In genomic region chr11:120352571-120353290, GRCm38 (mm10) we compare ENCODE assay signal across 8 mouse cellular contexts. TPM values are rescaled to one million over a fixed set of nuclear protein-coding genes. Genes with fewer than 3 reads are reported as not detected.
A peak's percentile ranks its signal among the peaks of the same experiment; 100 is the strongest.
DNase-seq lines count a peak whose midpoint lies in the region; ATAC-seq and TF ChIP-seq lines count a peak whose summit lies in the region.

No protein-coding gene starts in this region.

- no peak overlapping the region for H3K4me2 ChIP-seq in forebrain, embryonic 16.5 days (ENCODE audit: low read length)
- H3K4me2 ChIP-seq in intestine, postnatal 0 days (replicated peaks; ENCODE audit: low read depth): no peak overlapping the region

- no peaks in the 10 kb centered on the region for H3K27me3 ChIP-seq in forebrain, embryonic 16.5 days (replicated peaks; ENCODE audit: control insufficient read depth, insufficient read depth, low read length)
- no peaks in the 10 kb centered on the region for H3K27me3 ChIP-seq in intestine, postnatal 0 days (replicated peaks; ENCODE audit: control insufficient read depth, insufficient read depth, low read length)

- no peaks in the 10 kb centered on the region for H3K9me3 ChIP-seq in forebrain, embryonic 16.5 days (ENCODE audit: control insufficient read depth, low read length)
- H3K9me3 ChIP-seq in intestine, postnatal 0 days (ENCODE audit: control insufficient read depth): no peaks in the 10 kb centered on the region

- 63% methylated on average over 13 of the region's 13 CpGs for WGBS in forebrain, embryonic 16.5 days
- 57% methylated on average over 13 of the region's 13 CpGs for WGBS in intestine, postnatal 0 days

- H3K4me3 ChIP-seq in forebrain, embryonic 16.5 days (replicated peaks; ENCODE audit: low read length): no peak overlapping the region
- no peak overlapping the region for H3K4me3 ChIP-seq in intestine, postnatal 0 days (ENCODE audit: low read depth, low read length)

- peaks cover 34% of the 10 kb centered on the region for H3K4me1 ChIP-seq in forebrain, embryonic 16.5 days (replicated peaks; ENCODE audit: control insufficient read depth, insufficient read depth, low read length)
- no peaks in the 10 kb centered on the region; the same call in 1 of the 2 replicates for H3K4me1 ChIP-seq in intestine, postnatal 0 days (replicated peaks; ENCODE audit: control insufficient read depth, insufficient read depth, low read length)

- peak overlapping the region; percentile 60 for H3K27ac ChIP-seq in forebrain, embryonic 16.5 days (ENCODE audit: low read length)
- peak overlapping the region; percentile 69 for H3K27ac ChIP-seq in intestine, postnatal 0 days (ENCODE audit: low read depth, low read length)

- no peak for ATAC-seq in forebrain, embryonic 16.5 days
- no peak for ATAC-seq in intestine, postnatal 0 days

- peak; percentile 29 to 35 for DNase-seq in layer of hippocampus, postnatal 10 days (ENCODE audit: low spot score in 2 of 2)
- DNase-seq in layer of hippocampus, adult 9-11 months: no peak
- DNase-seq in adrenal gland, adult 18-20 months (ENCODE audit: low spot score in 2 of 2): peak; percentile 23 to 44
- DNase-seq in lung, postnatal 14 days: peak; percentile 55
- DNase-seq in urinary bladder, postnatal 10 days (ENCODE audit: low spot score): peak; percentile 12
- no peak for DNase-seq in frontal cortex, adult 2 months (ENCODE audit: extremely low spot score in 1 of 2, low spot score in 1 of 2)

- no peaks in the 10 kb centered on the region for H3K36me3 ChIP-seq in forebrain, embryonic 16.5 days (ENCODE audit: control insufficient read depth, insufficient read depth)
- H3K36me3 ChIP-seq in intestine, postnatal 0 days (ENCODE audit: control insufficient read depth, insufficient read depth): no peaks in the 10 kb centered on the region

- no peak for TF ChIP-seq CTCF in intestine, postnatal 0 days (IDR thresholded peaks at IDR 0.05; ENCODE audit: low read depth)

- peak overlapping the region; percentile 34; the same call in 1 of the 2 replicates for H3K9ac ChIP-seq in forebrain, embryonic 16.5 days (replicated peaks; ENCODE audit: low read depth, low read length)
- no peak overlapping the region; the same call in 1 of the 2 replicates for H3K9ac ChIP-seq in intestine, postnatal 0 days (ENCODE audit: low read depth, low read length)

RNA-seq across cellular contexts. Expression of gene Actg1, which starts 4.4 kb away (rescaled TPM):
- 1,000 to 10,000 TPM; 2,523 to 2,576 TPM for total RNA-seq in layer of hippocampus, postnatal 10 days (2021)
- 1,000 to 10,000 TPM in 1 of 2 experiments, 100 to 1,000 TPM in 1; 972 to 2,157 TPM for total RNA-seq in adrenal gland, adult 18-20 months (2021)
- polyA plus RNA-seq in forebrain, embryonic 16.5 days (2015; fragmentation: Nextera tagmentation; extraction: Ambion mirVana): 4,159 and 4,175 TPM in 2 replicates
- 1,513 and 1,605 TPM in 2 replicates for polyA plus RNA-seq in intestine, postnatal 0 days (2015; fragmentation: Nextera tagmentation; extraction: Ambion mirVana)
- polyA plus RNA-seq in frontal cortex, adult 2 months (2012; rRNA removed): 1,138 and 1,210 TPM in 2 replicates

RNA-seq across cellular contexts. Expression of gene Fscn2, which starts 8.6 kb away (rescaled TPM):
- total RNA-seq in layer of hippocampus, postnatal 10 days (2021): not detected
- total RNA-seq in adrenal gland, adult 18-20 months (2021): under 1 TPM in 1 of 2 experiments, not detected in 1; 0.33 TPM
- 1.3 and 1.5 TPM in 2 replicates for polyA plus RNA-seq in forebrain, embryonic 16.5 days (2015; fragmentation: Nextera tagmentation; extraction: Ambion mirVana)
- polyA plus RNA-seq in intestine, postnatal 0 days (2015; fragmentation: Nextera tagmentation; extraction: Ambion mirVana): 0.14 and 0.16 TPM in 2 replicates
- 0.67 and 0.82 TPM in 2 replicates for polyA plus RNA-seq in frontal cortex, adult 2 months (2012; rRNA removed)

RNA-seq across cellular contexts. Expression of gene Faap100, which starts 25.8 kb away (rescaled TPM):
- 10 to 100 TPM; 58.8 to 62.0 TPM for total RNA-seq in layer of hippocampus, postnatal 10 days (2021)
- 10 to 100 TPM; 15.1 to 19.7 TPM for total RNA-seq in adrenal gland, adult 18-20 months (2021)
- polyA plus RNA-seq in forebrain, embryonic 16.5 days (2015; fragmentation: Nextera tagmentation; extraction: Ambion mirVana): 72.7 and 95.3 TPM in 2 replicates
- 9.7 and 11.7 TPM in 2 replicates for polyA plus RNA-seq in intestine, postnatal 0 days (2015; fragmentation: Nextera tagmentation; extraction: Ambion mirVana)
- 27.6 and 27.8 TPM in 2 replicates for polyA plus RNA-seq in frontal cortex, adult 2 months (2012; rRNA removed)

Comparison
In these comparisons a context has a peak if more than half of its experiments do, and no peak if none do; other contexts are left out.
1. DNase-seq: peak in layer of hippocampus, postnatal 10 days (2 of 2), adrenal gland, adult 18-20 months (2 of 2), lung, postnatal 14 days (single experiment) and urinary bladder, postnatal 10 days (single experiment); none in layer of hippocampus, adult 9-11 months (single experiment) and frontal cortex, adult 2 months (0 of 2).